Mouse (Mus musculus) cerebellum, postnatal 10 days (tissue): ENCODE measurements around the gene Rpl13a.

ENCODE experiments used
- DNase-seq, 2 experiments: peaks; one replicate each; pipeline ENCODE4 v3.0.0; 2021; ENCODE audit warnings: mixed read lengths in 2 of 2

Gene Rpl13a

GRCm38 (mm10) chr7:45135370-45135769 lies 6.8 kb upstream of the Rpl13a start:
- DNase-seq = peak in 1 of 2 experiments; percentile 8

- peak in 1 of 2 experiments; percentile 21 for DNase-seq
Measured at GRCm38 (mm10) chr7:45134544-45135026, 6.0 kb upstream of the Rpl13a start.

- DNase-seq = peak in 1 of 2 experiments; percentile 24
Measured at GRCm38 (mm10) chr7:45133446-45134159, 5.0 kb upstream of the Rpl13a start.

DNA sequence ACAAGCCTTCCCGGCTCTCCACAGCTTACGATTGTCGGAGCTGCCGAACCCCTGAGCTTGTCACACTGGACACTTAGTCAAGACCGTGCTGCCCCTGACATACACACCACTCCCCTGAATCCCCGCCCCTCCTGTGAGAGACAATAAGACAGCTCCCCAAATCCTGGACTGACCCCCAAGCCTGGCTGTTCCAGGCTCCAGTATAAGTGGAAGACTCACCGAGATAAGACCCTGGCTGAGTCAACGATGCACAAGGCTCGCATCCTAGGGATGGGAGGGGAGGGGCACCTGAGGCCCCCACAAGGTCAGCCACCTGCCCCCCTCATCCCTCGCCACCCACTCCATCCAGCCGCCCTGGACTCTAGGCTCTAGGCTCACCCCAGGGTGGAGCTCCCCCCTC lies 3.3 kb upstream of the Rpl13a start:
- DNase-seq = peak in 1 of 2 experiments; percentile 7

DNA sequence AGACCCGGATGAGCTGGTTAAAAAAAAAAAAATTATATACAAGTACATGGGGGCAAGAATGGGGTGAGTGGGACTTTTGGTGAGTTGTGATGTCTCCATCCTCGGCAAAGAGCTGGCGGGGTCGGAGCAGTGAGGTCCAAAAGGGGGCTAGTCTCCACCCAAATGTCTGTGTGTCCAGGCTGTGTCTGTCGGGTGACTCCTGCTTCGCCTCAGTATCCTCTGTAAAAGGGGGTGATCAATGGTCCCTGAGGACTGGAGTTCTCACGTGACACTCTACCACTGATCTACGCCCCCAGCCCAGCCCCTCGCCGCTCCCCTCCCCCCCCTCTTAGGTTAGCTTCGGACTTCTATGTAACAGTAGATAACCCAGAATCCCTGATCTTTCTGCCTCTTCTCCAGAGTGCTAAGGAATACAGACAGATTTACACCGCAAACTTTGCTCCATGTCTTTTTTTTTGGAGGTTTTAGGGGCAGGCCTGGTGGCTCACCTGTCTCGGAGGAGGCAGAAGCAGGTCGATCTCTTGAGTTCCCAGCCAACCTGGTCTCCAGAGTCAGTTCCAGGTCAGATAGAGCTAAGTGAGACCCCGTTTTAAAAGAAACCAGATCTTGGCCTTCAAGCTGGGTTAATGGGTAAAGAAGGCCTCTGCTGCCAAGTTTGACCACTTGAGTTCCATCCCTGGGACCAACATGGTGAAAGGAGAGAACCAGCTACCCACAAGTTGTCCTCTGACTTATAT lies 1.4 kb upstream of the Rpl13a start:
- peak in 1 of 2 experiments; percentile 23 for DNase-seq

DNA sequence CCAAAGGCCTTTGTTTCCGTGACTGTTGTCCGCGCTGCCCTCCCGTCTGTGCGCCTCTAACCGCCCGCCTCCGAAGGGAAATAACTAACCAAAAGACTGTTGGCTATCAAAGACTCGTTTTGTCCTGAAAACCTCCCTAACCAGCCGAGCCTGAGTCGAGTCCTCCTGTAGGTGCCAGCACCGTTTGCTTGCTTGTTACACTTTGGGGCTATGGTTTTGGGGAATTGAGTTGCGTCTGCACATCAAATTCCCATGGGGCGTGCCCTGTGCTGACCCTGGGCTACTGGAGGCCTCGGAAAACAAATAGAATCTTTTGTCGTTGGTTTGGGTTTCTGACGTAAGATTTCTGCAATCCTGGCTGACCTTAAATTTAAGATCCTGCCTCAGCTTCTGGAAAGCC lies 757 bp upstream of the Rpl13a start:
- peak; percentile 70 for DNase-seq

DNA sequence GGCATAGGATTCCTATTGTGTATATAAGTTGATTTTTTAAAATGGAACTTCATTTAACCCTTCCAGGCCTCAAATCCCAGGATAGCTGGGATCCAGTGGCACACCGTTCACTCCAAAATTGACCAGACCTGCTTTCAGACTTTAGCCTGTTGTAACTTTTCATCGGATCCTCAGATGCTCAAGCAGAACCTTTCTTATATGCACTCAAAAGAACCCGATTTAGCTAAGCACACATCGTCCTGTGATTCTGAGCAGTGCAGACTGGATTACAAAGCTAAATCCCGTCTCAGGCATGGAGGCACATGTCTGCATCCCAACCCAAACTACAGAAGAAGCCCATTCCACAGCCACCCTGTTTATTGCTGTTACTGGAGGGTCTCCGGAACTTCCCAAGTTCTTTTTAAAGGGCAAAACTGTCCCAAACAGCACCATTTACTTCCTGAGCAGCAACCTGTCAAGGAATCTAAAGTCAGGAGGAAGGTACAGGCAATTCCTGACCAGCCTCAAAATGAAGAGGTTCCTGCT lies 799 bp downstream of the Rpl13a start:
- DNase-seq = no peak

GRCm38 (mm10) chr7:45126844-45127699 lies 1.5 kb downstream of the Rpl13a start:
- peak in 1 of 2 experiments; percentile 20 for DNase-seq

- DNase-seq = peak in 1 of 2 experiments; percentile 13
Measured at GRCm38 (mm10) chr7:45126147-45126843, 2.3 kb downstream of the Rpl13a start.

- DNase-seq = peak in 1 of 2 experiments; percentile 11
Measured at GRCm38 (mm10) chr7:45125649-45126048, 2.9 kb downstream of the Rpl13a start.

- DNase-seq = peak in 1 of 2 experiments; percentile 38
Measured at GRCm38 (mm10) chr7:45125144-45125600, 3.4 kb downstream of the Rpl13a start.

DNA sequence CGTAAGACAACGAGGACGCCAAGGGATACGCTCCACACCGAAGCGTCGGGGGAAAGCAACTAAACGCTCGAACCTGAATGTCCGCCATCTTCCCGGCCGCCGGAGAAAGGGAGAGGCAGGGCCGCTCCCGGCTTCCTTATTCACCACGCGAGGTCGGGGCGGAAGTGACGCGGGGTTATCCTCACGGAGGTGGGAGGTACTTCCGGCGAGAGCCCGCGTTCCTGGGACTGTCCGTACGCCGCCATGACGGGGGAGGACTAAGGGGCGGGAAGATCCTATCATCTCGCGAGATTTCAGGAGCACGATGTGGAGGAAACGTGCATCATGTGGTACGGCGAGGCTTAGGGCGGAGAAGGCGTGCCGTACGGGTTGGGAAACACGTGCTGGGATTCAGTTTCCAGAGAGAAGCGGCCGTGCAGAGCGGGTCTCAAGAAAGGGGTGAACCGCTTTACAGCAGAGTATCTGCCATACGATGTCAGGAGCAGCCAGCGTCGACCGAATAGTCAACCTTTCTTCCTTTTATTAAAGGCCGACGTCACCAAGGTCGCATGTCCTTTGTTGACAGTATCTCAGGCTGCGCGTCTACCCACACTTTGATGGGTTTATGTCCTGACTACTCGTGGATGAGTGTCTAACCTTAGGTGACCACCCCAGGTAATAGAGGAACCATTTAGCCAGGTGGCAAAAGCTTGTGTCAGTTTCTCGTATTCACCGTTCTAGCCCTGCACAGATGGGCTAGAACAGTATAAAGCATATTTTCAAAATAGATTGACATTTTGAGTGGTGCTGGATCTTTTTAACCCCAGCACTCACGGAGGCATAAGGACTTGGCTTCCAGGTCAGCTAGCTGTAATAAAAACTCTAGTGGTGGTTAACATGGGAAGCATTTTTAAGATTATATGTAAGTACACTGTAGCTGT lies 4.1 kb downstream of the Rpl13a start, which contains the start of gene Rps11:
Rps11 (minus strand) TSS at position 216 of the 920 bp plus-strand sequence.
- DNase-seq = peak; percentile 99

DNA sequence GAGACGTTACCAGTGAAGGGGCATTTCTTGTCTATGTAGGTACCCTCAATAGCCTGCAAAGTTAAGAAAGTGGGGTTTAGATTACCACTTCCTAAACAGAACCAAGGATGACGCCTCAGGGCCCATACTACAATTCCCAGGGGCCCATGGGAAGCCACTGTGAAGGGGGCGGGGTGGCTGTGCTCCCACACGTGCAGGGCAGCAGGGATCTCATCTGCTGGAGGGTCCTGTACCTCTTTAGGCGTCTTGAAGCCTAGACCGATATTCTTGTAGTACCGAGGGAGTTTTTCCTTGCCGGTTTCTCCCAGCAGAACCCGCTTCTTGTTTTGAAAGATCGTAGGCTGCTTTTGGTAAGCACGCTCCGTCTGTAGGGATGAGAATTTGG lies 5.4 kb downstream of the Rpl13a start:
- DNase-seq = peak; percentile 50 to 56

GRCm38 (mm10) chr7:45122561-45123185 lies 5.9 kb downstream of the Rpl13a start:
- peak in 1 of 2 experiments; percentile 5 for DNase-seq

DNA sequence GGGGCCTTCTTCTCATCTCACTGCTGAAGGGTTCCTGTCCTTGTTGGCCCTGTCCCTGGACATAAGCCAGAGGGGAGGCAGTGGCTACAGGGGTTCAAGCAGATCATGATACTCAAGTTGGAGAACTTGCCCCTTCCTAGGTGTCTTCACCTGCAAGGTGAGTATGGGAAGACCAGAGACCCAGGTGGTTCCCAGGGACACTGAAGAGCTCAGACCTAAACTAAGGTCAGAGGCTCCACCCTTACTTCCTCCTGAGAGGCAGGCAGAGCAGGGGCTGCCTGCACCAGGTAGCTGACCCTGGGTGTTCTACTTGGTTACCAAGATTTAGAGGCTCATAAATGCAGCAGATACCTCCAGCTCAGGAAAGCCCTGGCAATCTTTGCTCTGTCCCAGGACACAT lies 6.6 kb downstream of the Rpl13a start:
- DNase-seq = peak; percentile 7 to 10

DNA sequence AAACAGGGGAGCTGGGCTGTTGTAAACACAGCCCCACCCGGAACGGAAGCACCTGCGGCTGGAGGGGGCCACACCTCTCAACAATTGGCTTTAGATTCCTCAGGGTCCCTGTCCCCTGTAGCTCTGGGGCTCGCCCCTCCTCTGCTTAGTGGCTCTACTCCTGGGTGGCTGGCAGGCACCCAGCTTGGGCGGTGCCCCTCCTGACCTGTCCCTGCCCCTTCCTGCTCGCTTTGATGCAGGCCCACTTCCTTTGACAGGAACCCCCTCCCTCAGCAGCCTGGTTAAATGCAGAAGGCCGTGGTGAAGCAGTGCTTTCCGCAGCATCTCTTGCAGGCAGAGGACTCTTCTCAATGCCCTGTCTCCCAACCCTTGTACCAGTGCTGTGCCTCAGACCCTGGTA lies 7.2 kb downstream of the Rpl13a start:
- DNase-seq = peak; percentile 23 to 29

GRCm38 (mm10) chr7:45119780-45120709 lies 8.5 kb downstream of the Rpl13a start:
- no peak for DNase-seq

DNA sequence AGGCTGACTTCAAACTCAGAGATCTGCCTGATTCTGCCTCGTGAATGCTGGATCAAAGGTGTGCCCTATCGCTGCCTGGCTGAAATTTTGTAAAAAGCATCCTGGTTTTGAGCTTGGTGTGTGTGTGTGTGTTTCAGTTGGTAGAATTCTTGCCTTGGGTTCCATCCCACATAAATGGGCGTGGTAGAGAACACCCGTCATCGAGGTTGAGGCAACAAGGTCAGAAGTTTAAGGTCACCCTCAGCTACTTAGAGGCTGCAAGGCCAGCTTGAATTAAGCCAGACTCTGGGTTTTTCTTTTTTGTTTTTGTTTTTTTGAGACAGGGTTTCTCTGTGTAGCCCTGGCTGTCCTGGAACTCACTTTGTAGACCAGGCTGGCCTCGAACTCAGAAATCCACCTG lies 10.2 kb downstream of the Rpl13a start:
- DNase-seq = no peak

- DNase-seq = peak in 1 of 2 experiments; percentile 7
Measured at GRCm38 (mm10) chr7:45117566-45117965, 11.0 kb downstream of the Rpl13a start.
